Mouse (Mus musculus) layer of hippocampus, adult 8-10 months (tissue): ENCODE results near the gene Gm12888. TPM values are rescaled to one million over a fixed set of nuclear protein-coding genes. Genes with fewer than 3 reads are reported as not detected.
"Not testable (repeated sequence)": the region's sequence is repeated elsewhere in the genome, so short reads cannot be mapped to it uniquely, and the experiment has no call there.

ENCODE experiments used
- DNase-seq, 2 experiments: peaks; one replicate each; pipeline ENCODE4 v3.0.0; 2022; ENCODE audit warnings: low spot score in 2 of 2
- total RNA-seq, 4 experiments: library from RNA; stranded (reverse); gene quantifications; 2 replicates each; pipeline ENCODE4 v1.2.4; 2022

Gm12888 gene
- total RNA-seq, result not detected

DNA sequence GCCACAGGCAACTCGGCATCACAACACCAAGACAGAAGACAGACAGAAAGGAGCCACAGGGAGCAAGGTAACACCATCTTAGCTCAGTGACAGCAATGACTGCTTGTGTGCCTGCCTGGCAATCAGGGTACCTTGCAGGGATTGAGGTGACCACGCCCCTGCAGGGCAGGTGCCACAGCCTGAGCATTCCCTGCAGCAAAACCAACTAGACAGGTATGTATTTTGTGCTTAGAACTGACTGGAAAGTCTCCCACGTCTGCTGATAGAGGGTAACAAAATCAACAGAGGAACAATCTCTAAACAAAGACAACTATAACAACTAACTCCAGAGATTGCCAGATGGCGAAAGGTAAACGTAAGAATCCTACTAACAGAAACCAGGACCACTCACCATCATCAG, at the start of gene Gm12888:
Gm12888 (minus strand) TSS at position 101 of the 400 bp plus-strand sequence.
- DNase-seq, result not testable (repeated sequence)

Other genes starting within 250 kb of the Gm12888 start
- gene Zmpste24, start 226.7 kb downstream of the Gm12888 start, total RNA-seq, result 10 to 100 TPM; 23.9 to 28.4 (median 26.8) TPM
- not detected for gene Tmco2, start 215.7 kb downstream of the Gm12888 start, total RNA-seq
- gene Rlf, start 109.8 kb downstream of the Gm12888 start, total RNA-seq, result 10 to 100 TPM; 29.5 to 33.3 (median 32.1) TPM
- not detected for gene Gm12886, start 98.2 kb upstream of the Gm12888 start, total RNA-seq